Mouse (Mus musculus): ENCODE measurements around the gene Mrps22. TPM values are rescaled to one million over a fixed set of nuclear protein-coding genes. Genes with fewer than 3 reads are reported as not detected.

Mrps22 gene
- 10 to 100 TPM; 57.8 to 72.0 TPM for total RNA-seq (2021)
- long read RNA-seq, experiment 1, transcript Mrps22-201 (8 exons, 1,197 nt), result major isoform, 56 of 69 reads
- long read RNA-seq, experiment 1, partial matches to known transcripts, result 12 of 69 reads
- long read RNA-seq, experiment 1, other reads (novel, unspliced or antisense), result 1 of 69 reads
- long read RNA-seq, experiment 2, transcript Mrps22-201 (8 exons, 1,197 nt), result major isoform, 20 of 21 reads
- long read RNA-seq, experiment 2, partial matches to known transcripts, result 1 of 21 reads
- long read RNA-seq, experiment 2, other reads (novel, unspliced or antisense), result 0 of 21 reads

DNA sequence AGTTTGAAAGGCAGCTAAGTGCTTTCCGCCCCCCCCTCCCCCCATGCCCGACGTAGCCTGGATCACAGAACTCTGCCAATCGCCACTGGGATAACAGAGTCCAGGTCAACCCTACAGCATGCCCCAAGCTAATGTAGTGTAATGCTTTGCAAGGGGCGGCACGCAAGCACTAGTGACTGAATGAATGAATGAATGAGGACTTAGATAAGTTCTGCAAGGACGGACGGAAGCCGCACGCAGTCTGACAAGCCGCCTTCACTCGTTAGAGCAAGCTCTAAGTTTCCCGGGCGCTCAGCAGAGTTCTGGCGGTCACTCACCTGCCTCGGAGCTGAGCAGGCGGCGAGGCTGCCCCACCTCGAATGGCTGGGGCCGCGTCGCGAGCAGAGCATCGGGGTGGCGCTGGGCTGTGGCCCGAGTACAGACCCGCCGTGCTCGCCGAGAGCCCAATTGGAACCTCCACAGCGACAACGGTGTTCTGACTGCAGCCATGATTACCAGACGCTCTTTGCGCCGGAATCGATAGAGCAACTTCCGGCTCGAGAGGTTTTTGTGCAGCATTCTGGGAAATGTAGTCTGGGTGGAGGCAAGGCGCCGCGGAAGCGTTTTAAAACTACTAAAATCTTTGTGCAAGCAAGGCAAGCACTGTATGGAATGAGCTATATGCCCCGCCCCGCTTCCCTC is at the start of gene Mrps22:
Gene Mrps22, minus strand, starts transcription at position 505 of the 681 bp plus-strand sequence.
- DNase-seq, result peak; percentile 84 to 86

DNA sequence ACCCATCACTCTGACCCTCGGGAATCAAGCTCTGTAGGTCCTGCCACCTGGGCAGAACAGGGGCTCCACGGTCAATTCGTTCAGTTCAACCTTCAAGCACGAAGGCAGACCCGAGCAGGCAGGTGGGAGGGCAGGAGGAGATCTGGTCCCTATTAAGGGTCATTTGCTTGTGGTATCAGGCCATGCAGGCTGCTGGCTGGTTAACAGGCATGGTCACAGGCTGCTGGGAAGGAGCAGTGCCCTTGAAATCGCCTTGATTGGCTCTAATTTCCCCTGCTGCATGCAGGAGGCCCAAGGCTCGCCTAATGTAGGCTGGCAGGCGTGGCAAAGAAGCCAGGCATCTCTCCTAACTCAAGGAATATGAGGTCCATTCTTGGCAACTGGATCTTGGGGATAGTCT is 49.1 kb upstream of the Mrps22 start:
- DNase-seq, result no peak

DNA sequence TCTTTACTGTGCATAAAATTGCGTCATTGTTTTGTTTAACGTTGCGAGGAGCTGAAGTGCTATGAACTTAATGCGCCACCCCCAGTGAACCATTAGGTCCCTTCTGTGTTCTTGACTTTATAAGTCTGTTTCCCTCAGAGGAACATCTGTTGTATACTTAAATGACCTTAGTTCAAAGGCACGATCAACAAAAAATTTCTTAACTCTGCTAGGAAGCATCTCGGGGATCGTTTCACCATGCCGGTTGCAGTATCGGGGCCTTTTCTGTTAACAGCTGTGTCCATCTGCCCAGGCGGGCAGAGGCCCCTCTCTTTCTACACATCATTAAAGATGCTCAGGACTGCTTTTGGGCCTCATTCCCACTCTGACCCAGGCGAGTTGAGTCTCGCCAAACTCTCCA is 46.0 kb upstream of the Mrps22 start:
- DNase-seq, result no peak

DNA sequence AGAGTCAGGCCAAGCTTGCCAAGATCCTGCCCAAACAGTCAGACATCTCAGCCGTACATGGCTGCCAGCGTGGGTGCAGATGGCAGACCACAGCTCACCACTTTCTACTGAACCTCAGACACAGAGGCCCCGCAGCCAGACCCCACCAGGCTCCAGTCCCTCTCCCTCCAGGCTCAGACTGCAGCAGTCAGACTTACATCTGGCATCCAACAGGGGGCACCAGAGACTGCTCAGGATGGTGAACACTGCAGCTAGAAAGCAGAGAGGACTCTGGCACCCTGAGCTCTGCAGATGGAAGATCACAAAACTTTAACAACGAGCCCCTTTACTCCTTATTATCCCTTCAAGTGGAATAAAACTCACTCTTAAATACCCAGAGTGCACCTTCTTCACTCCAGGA is 44.3 kb upstream of the Mrps22 start:
- DNase-seq, result peak; percentile 78 to 86

DNA sequence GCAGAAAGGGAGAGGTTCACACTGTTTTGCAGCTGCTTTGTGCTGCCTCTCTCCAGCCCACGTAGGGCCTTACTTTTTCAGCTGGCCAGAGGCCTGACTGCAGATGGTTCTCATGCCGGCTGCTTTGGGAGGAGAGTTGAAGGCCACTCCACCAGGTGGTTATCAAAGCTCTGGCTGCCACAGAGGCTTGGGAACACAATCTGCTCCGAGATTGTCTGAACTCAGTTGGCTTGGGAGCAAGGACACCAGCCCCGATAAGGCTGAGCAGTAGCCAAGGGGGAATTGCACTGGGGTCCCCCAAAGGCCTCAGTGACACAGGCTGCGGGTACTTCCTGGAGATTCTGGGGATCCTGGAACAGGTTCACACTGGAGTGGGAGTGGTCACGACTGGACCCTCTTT is 40.7 kb upstream of the Mrps22 start:
- peak; percentile 17 to 47 for DNase-seq

DNA sequence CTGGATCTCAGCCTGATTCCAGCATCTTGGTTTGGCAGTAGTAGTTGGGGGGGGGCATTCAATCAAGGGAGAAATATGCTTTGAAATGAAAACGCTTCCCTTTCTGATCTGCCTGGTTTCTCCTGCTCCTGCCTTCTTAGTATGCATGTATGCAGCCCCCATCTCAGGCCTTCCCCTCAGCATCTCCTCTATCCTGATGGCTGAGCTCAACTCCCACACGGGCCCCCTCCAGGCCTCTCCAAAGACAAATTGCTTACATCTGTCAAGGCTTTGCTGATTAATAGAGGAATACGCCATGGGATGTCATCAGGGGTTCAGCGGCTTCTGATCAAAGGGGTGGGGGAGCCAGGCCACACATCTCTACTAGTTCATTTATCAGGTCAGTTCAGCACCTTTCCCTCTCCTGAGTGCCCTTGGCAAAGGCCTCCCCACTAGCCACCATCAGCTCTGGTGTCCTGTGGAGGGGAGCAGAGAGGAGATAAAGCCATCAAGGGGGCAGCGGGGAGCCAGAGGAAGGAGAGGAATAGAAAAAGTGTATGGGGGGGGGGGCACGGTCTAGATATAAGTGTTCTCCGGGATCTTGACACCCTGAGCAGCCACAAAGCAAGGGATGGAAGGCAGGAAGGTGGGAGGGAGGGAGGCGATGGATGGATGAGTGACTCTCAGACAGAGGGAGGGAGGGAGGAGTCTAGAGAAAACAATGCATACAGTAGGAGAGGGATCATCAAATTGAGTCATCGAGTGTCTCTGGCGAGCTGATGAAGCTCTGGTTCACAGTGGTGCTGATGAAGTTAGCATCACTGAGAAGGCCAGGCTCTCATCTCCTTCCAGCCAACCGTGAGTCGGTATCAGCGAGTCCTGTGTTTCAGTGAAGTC is 32.1 kb upstream of the Mrps22 start:
- no peak for DNase-seq

DNA sequence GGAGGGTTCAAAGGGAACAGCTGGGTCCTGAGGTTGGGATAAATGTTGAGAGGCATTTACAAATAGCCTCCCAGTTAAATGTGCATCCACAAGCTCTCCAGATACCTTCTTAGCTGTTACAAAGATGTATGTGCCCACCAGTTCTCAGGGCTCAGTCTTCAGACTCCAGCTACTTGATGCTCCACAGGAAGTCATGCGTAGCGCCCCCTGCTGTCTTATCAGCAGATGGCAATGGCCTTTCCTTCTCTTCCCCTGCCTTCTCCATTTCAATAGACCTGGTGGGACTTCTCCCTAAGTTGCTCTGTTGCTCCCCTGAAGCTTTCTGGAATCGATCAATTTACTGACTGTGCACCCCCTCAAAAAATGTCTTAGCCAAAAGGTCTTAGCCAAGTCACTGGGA is 27.0 kb upstream of the Mrps22 start:
- no peak for DNase-seq

DNA sequence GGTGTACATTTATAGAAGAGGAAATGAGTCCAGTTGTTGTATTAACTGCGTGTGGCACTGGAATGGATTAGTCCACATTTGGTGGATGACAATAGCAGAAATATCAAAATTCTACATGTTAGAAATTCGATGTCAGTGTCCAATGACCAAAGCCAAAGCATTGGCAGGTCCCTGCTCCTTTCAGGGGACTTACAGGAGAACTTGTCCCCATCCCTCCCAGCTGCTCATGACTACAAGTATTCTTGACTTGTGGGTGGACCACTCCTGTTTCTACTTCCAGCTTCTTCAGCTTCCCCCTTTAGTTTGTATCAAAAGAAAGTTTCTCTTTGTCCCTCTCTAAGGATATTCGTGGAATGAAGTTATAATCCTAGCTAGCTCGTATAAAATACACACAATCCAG is 3.4 kb upstream of the Mrps22 start:
- DNase-seq, result no peak

DNA sequence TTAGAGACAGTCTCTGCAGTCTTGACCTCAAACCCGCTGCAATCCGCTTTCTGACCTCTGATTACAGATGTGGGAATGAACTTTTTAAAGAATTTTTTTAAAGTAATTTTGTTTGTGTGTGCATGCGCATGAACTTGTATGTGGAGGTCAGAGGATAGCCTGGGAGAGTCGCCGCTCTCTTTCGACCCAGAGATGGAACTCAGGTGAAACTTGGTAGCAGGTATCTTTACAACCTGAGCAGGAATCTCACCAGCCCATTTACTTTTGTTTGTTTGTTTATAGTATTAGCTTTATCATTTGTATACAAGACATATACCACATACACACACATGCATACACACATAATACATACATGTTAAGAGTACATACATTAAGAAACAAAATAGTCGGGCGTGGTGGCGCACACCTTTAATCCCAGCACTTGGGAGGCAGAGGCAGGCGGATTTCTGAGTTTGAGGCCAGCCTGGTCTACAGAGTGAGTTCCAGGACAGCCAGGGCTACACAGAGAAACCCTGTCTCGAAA is 438 bp upstream of the Mrps22 start:
- DNase-seq, result no peak

DNA sequence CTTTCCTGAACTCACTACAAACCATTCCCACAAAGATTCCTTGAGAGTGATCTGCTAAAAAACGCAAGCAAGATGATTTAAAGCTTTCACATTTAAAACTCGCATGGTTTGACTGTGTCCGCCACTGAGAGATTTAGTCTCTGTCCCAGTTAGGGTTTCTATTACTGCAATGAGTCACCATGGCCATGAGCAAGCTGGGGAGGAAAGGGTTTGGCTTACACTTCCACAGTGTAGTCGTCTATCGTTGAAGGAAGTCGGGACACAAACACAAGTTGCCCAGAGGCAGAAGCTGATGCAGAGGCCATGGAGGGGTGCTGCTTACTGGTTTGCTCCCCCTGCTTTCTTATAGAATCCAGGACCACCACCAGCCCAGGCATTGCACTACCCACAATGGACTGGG is 1.4 kb downstream of the Mrps22 start:
- DNase-seq, result peak; percentile 30 to 35

DNA sequence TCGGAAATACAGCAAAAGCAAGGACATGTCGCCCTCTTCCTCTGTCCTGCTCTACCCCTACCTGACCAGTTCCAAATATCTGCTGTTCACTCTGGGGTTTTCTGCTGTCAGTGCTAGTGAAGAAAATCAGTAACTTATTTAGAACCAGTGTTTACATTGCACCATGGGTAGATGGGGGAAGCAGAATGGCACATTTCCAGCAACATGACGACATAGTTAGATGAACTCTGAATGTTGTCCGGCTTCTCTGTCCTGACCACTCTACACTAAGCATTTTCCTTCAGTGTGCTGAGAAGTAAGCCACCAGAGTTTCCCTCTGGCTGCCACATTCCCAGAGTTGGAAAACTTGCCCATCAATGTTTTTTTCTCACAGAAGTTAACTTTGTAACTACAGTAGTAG is 17.6 kb downstream of the Mrps22 start:
- no peak for DNase-seq

DNA sequence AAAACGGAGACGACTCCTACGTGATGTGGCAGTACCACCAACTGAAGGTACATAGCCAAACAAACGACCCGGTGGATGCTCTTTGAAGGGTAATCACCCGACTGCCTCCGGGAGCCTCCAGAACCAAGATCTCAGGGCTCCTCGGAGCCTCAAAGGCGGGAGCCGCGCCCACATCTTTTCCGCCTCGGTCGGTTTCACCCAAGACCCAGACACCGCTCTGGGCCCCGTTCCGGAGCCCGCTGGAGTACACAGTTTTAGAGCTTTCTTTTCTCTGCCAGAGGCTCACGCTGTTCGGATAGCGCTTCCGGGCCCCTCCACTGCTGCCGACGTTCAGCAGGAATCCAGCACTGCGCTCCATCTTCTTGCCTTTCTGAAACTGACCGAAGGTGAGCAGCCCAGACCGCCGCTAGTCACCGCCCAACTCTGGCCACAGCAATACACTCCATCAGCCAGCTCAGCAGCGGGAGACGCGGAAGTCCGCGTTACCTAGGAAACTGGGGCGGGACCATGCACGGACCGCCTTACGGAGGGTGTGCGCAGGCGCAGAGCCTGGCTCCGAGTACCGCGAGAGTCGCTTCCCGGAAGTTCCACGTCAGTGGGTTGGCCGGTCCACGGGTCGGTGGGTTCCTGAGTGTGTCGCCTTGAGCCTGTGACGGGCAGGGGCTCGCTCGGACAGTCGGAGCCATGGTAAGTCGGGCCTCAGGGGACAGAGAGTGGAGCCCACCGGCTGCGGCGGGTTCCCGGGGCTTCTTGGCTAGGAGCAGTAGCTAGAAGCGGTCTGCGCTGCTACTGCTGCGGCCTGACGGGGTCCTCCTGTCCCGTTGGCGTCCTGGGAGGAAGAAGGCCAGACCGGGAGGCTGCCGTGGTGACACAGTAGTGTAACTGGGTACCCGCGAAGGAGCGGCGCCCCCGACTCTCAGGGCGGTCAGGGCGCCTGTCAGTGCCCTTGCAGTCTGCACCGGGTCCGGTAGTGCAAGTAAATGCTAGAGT is 38.0 kb downstream of the Mrps22 start, which contains the start of gene Copb2:
Gene Copb2, plus strand, starts transcription at position 585 of the 990 bp plus-strand sequence.
- DNase-seq, result peak; percentile 99

DNA sequence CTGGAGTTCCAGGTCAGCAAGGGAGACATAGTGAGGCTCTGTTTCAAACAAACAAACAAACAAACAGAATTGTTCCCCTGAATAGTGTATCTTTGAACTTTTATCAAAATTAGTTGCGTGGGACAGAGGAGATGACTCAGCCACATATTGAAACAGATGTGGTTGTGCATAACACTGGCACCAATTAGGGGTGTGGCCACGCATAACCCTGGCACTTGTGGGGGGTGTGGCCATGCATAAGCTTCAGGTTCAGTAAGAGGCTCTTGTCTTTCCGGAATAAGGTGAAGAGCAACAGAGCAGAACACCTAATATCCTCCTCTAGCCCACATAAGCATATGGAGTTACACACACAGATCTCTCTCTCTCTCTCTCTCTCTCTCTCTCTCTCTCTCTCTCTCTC is 57.4 kb downstream of the Mrps22 start:
- no peak for DNase-seq

Other genes starting within 250 kb of the Mrps22 start
- gene Rbp1, start 178.7 kb downstream of the Mrps22 start, total RNA-seq (2021), result 1 to 10 TPM; 5.5 to 5.9 TPM
- not detected for gene Rbp2, start 115.5 kb downstream of the Mrps22 start, total RNA-seq (2021)
- gene Copb2, start 37.9 kb downstream of the Mrps22 start, total RNA-seq (2021), result 100 to 1,000 TPM; 131 to 135 TPM
- not detected for gene Prr23a1, start 240.8 kb upstream of the Mrps22 start, total RNA-seq (2021)